Mouse (Mus musculus) limb, embryonic 12.5 days (tissue): Measurements from ENCODE around the gene Cdc42bpa. TPM values are rescaled to one million over a fixed set of nuclear protein-coding genes. Genes with fewer than 3 reads are reported as not detected.

ENCODE experiments used
- ATAC-seq: fragments of 200-750 bp; cut with Nextera tagmentation; 2 replicates; pipeline ENCODE4 v1.8.0; 2017; ENCODE audit warnings: low read depth, moderate TSS enrichment; ENCODE audit not compliant: insufficient number of reproducible peaks, insufficient read depth, low FRiP score, low TSS enrichment
- H3K27ac ChIP-seq: fragments of 300-500 bp; sonication (generic); 2 replicates; pipeline ENCODE4 v1.5.1; 2016; ENCODE audit warnings: mild to moderate bottlenecking, moderate library complexity
- H3K27me3 ChIP-seq: fragments of 300-500 bp; sonication (generic); 2 replicates; pipeline ENCODE4 v1.6.1; 2016; ENCODE audit warnings: mild to moderate bottlenecking, moderate library complexity
- H3K36me3 ChIP-seq: fragments of 300-500 bp; sonication (generic); 2 replicates; pipeline ENCODE4 v1.6.1; 2016; ENCODE audit warnings: mild to moderate bottlenecking, moderate library complexity
- H3K4me1 ChIP-seq: fragments of 300-500 bp; sonication (generic); replicated peaks from 2 replicates; pipeline ENCODE4 v1.6.1; 2016
- H3K4me2 ChIP-seq: fragments of 300-500 bp; sonication (generic); 2 replicates; pipeline ENCODE4 v1.6.1; 2016; ENCODE audit warnings: mild to moderate bottlenecking, moderate library complexity
- H3K4me3 ChIP-seq: fragments of 300-500 bp; sonication (generic); replicated peaks from 2 replicates; pipeline ENCODE4 v1.5.1; 2016; ENCODE audit warnings: mild to moderate bottlenecking
- H3K9ac ChIP-seq: fragments of 300-500 bp; sonication (generic); replicated peaks from 2 replicates; pipeline ENCODE4 v1.6.1; 2016; ENCODE audit warnings: mild to moderate bottlenecking, moderate library complexity
- H3K9me3 ChIP-seq: fragments of 300-500 bp; sonication (generic); 2 replicates; pipeline ENCODE4 v1.6.1; 2016; ENCODE audit warnings: mild to moderate bottlenecking, moderate library complexity
- WGBS: fragments of 180-500 bp; shearing (Covaris S2); methylation state at CpG from one replicate; pipeline ENCODE4 v1.1.7; 2016; 5-methylcytosine and 5-hydroxymethylcytosine counted together
- polyA plus RNA-seq: library from polyadenylated mRNA; unstranded; fragments of >200 nt; fragmentation: Nextera tagmentation; extraction: Ambion mirVana; gene quantifications from 2 replicates; pipeline ENCODE4 v1.2.1, GENCODE M21; 2016

Cdc42bpa gene
- polyA plus RNA-seq, 1 experiment from 2014 or later, result 18.0 TPM

GRCm38 (mm10) chr1:179961777-179962176 lies 1.5 kb downstream of the Cdc42bpa start:
- Histone ChIP-seq H3K4me3 (peak overlapping the region; percentile 80), H3K9me3 (no peaks in the 10 kb centered on the region), H3K27ac (no peak overlapping the region), H3K9ac (peak overlapping the region; percentile 42; the same call in 1 of the 2 replicates), H3K36me3 (no peaks in the 10 kb centered on the region), H3K27me3 (no peaks in the 10 kb centered on the region), H3K4me2 (peak overlapping the region; percentile 92), H3K4me1 (peaks cover 39% of the 10 kb centered on the region)
- WGBS, result 39% methylated on average over 4 of the region's 4 CpGs
- ATAC-seq, result no peak

GRCm38 (mm10) chr1:179969776-179970428 lies 9.6 kb downstream of the Cdc42bpa start:
- Histone ChIP-seq H3K4me1 (peaks cover 16% of the 10 kb centered on the region), H3K9ac (no peak overlapping the region), H3K27ac (no peak overlapping the region), H3K4me2 (no peak overlapping the region), H3K27me3 (no peaks in the 10 kb centered on the region), H3K9me3 (no peaks in the 10 kb centered on the region), H3K36me3 (no peaks in the 10 kb centered on the region), H3K4me3 (no peak overlapping the region)
- no peak for ATAC-seq
- WGBS, result 84% methylated on average over 5 of the region's 5 CpGs

- no peaks in the 10 kb centered on the region for H3K27me3 ChIP-seq
- H3K9ac ChIP-seq, result no peak overlapping the region
- no peaks in the 10 kb centered on the region for H3K9me3 ChIP-seq
- H3K27ac ChIP-seq, result no peak overlapping the region
- no peak overlapping the region for H3K4me2 ChIP-seq
- H3K36me3 ChIP-seq, result no peaks in the 10 kb centered on the region
- 80% methylated on average over 6 of the region's 6 CpGs for WGBS
- peaks cover 41% of the 10 kb centered on the region for H3K4me1 ChIP-seq
- no peak for ATAC-seq
- H3K4me3 ChIP-seq, result no peak overlapping the region
Observed at GRCm38 (mm10) chr1:179975021-179975420, 14.7 kb downstream of the Cdc42bpa start.

GRCm38 (mm10) chr1:179975645-179976275 lies 15.5 kb downstream of the Cdc42bpa start:
- Histone ChIP-seq H3K27ac (no peak overlapping the region), H3K27me3 (no peaks in the 10 kb centered on the region), H3K9ac (no peak overlapping the region), H3K36me3 (no peaks in the 10 kb centered on the region), H3K4me2 (no peak overlapping the region), H3K4me3 (no peak overlapping the region), H3K9me3 (no peaks in the 10 kb centered on the region), H3K4me1 (peaks cover 41% of the 10 kb centered on the region)
- ATAC-seq, result no peak
- WGBS, result 70% methylated on average over 5 of the region's 5 CpGs

GRCm38 (mm10) chr1:179977437-179977836 lies 17.2 kb downstream of the Cdc42bpa start:
- H3K4me3 ChIP-seq, result no peak overlapping the region
- ATAC-seq, result peak; percentile 63; the same call in 1 of the 2 replicates
- peak overlapping the region; percentile 22; the same call in 1 of the 2 replicates for H3K4me2 ChIP-seq
- WGBS, result 13% methylated on average over 6 of the region's 6 CpGs
- H3K36me3 ChIP-seq, result no peaks in the 10 kb centered on the region
- H3K9me3 ChIP-seq, result peaks cover 8% of the 10 kb centered on the region; the same call in 1 of the 2 replicates
- peaks cover 41% of the 10 kb centered on the region for H3K4me1 ChIP-seq
- H3K27me3 ChIP-seq, result no peaks in the 10 kb centered on the region
- no peak overlapping the region for H3K9ac ChIP-seq
- H3K27ac ChIP-seq, result peak overlapping the region; percentile 91

- no peak overlapping the region for H3K4me3 ChIP-seq
- WGBS, result 63% methylated on average over 1 of the region's 1 CpGs
- H3K27me3 ChIP-seq, result no peaks in the 10 kb centered on the region
Observed at GRCm38 (mm10) chr1:179978742-179979141, 18.5 kb downstream of the Cdc42bpa start.

GRCm38 (mm10) chr1:179981680-179982079 lies 21.4 kb downstream of the Cdc42bpa start:
- no peak overlapping the region for H3K27ac ChIP-seq
- no peak overlapping the region for H3K4me2 ChIP-seq
- ATAC-seq, result no peak
- H3K27me3 ChIP-seq, result no peaks in the 10 kb centered on the region
- H3K4me3 ChIP-seq, result no peak overlapping the region
- peaks cover 4% of the 10 kb centered on the region; the same call in 1 of the 2 replicates for H3K36me3 ChIP-seq
- H3K9ac ChIP-seq, result no peak overlapping the region
- peaks cover 8% of the 10 kb centered on the region; the same call in 1 of the 2 replicates for H3K9me3 ChIP-seq
- peaks cover 17% of the 10 kb centered on the region for H3K4me1 ChIP-seq

More at GRCm38 (mm10) chr1:179978742-179979141, 18.5 kb downstream of the Cdc42bpa start:
- Histone ChIP-seq H3K36me3 (no peaks in the 10 kb centered on the region), H3K27ac (no peak overlapping the region), H3K9ac (no peak overlapping the region), H3K9me3 (peaks cover 8% of the 10 kb centered on the region; the same call in 1 of the 2 replicates), H3K4me2 (no peak overlapping the region), H3K4me1 (peaks cover 34% of the 10 kb centered on the region)
- ATAC-seq, result no peak

GRCm38 (mm10) chr1:179982183-179982582 lies 21.9 kb downstream of the Cdc42bpa start:
- Histone ChIP-seq H3K9ac (no peak overlapping the region), H3K4me3 (no peak overlapping the region), H3K27ac (no peak overlapping the region), H3K9me3 (peaks cover 8% of the 10 kb centered on the region; the same call in 1 of the 2 replicates), H3K27me3 (no peaks in the 10 kb centered on the region), H3K4me1 (peaks cover 12% of the 10 kb centered on the region), H3K4me2 (no peak overlapping the region), H3K36me3 (peaks cover 4% of the 10 kb centered on the region; the same call in 1 of the 2 replicates)
- no peak for ATAC-seq
- WGBS, result 88% methylated on average over 1 of the region's 1 CpGs

- Histone ChIP-seq H3K9ac (no peak overlapping the region), H3K4me3 (no peak overlapping the region), H3K4me2 (no peak overlapping the region), H3K27me3 (no peaks in the 10 kb centered on the region), H3K4me1 (peaks cover 4% of the 10 kb centered on the region), H3K36me3 (peaks cover 4% of the 10 kb centered on the region; the same call in 1 of the 2 replicates), H3K9me3 (peaks cover 8% of the 10 kb centered on the region; the same call in 1 of the 2 replicates), H3K27ac (no peak overlapping the region)
- no peak for ATAC-seq
- WGBS, result 88% methylated on average over 1 of the region's 1 CpGs
Observed at GRCm38 (mm10) chr1:179982933-179983332, 22.7 kb downstream of the Cdc42bpa start.

- ATAC-seq, result no peak
- no peaks in the 10 kb centered on the region for H3K4me1 ChIP-seq
- no peak overlapping the region for H3K27ac ChIP-seq
- no peak overlapping the region for H3K4me3 ChIP-seq
- H3K36me3 ChIP-seq, result peaks cover 4% of the 10 kb centered on the region; the same call in 1 of the 2 replicates
- no peaks in the 10 kb centered on the region for H3K27me3 ChIP-seq
- H3K9me3 ChIP-seq, result peaks cover 8% of the 10 kb centered on the region; the same call in 1 of the 2 replicates
- no peak overlapping the region for H3K9ac ChIP-seq
- H3K4me2 ChIP-seq, result no peak overlapping the region
- WGBS, result 84% methylated on average over 1 of the region's 1 CpGs
Observed at GRCm38 (mm10) chr1:179984171-179984570, 23.9 kb downstream of the Cdc42bpa start.

- no peak for ATAC-seq
- no peaks in the 10 kb centered on the region for H3K27me3 ChIP-seq
- no peak overlapping the region for H3K4me2 ChIP-seq
- no peak overlapping the region for H3K9ac ChIP-seq
- no peaks in the 10 kb centered on the region for H3K9me3 ChIP-seq
- no peaks in the 10 kb centered on the region for H3K36me3 ChIP-seq
- H3K27ac ChIP-seq, result no peak overlapping the region
- 79% methylated on average over 6 of the region's 6 CpGs for WGBS
- no peaks in the 10 kb centered on the region for H3K4me1 ChIP-seq
- H3K4me3 ChIP-seq, result no peak overlapping the region
Observed at GRCm38 (mm10) chr1:179991660-179992235, 31.5 kb downstream of the Cdc42bpa start.
